Mouse (Mus musculus): ENCODE data around the gene Leap2.
"Not testable (repeated sequence)": the region's sequence is repeated elsewhere in the genome, so short reads cannot be mapped to it uniquely, and the experiment has no call there.

GRCm38 (mm10) chr11:53426914-53427313 is 3.9 kb upstream of the Leap2 start:
- TF ChIP-seq CTCF (IDR thresholded peaks at IDR 0.05; ENCODE audit: control insufficient read depth, insufficient read depth, insufficient replicate concordance, low read depth, low read length); POLR2A (IDR thresholded peaks at IDR 0.05; ENCODE audit: control insufficient read depth, low read depth, low read length): not testable (repeated sequence)

Data from testis, adult 2 months (tissue).